ENCODE assay signal across 11 mouse cellular contexts in the genomic region with DNA sequence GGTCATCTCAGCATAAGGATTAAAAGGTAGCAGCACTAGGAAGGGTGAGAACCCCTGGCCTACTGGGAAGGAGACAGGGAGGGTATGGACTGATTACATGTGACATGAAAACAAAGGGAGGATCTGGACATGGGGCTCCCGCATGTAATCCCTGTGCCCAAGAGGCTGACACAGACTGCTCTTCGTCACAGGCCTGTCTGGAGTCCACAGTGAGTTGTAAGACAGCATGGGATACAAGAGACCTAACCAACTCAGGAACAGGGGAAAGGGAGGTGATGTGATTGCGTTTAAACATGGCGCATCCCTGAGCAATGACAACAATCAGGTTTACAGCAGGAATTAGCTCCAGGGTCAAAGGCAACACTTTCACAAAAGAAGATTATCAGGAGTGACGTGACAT.
"Had no signal": no experiment of that assay in that cellular context is flagged by ENCODE, and none has a peak within 500 bp of the region (broad histone marks: within the 10 kb centered on the region; RNA-seq: fewer than 3 reads in every experiment).

No protein-coding gene starts in this region.

- DNase-seq: liver, postnatal 0 days; lung, adult 2 months; lung, postnatal 14 days; lung, postnatal 36 days; midbrain, embryonic 14.5 days; right cerebral cortex, postnatal 25 days; right cerebral cortex, postnatal 4 days; spleen, adult 18-20 months; thymus, adult 18-20 months; thymus, postnatal 14 days; thymus, postnatal 36 days had no signal
